Mouse (Mus musculus): Measurements from ENCODE around the gene Zfp811.

Gene Zfp811

DNA sequence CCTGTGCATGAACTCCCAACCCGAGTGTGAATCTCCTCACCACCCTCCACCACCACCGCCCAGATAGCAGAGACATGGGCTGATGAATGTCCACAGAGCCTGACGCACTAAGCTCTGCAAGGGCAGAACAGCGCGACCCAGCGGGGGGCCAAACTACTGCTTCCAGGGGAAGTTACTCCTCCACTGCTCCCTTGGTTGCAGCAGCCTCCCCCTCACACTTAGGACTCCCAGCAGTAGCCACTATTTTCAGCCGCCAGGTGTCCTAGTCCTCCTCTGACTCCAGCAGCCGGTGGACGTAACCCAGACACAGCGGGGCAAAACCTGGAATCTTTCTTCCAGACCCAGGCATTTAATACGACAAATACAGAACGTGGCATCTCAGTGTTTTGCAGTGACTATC is 56.1 kb downstream of the Zfp811 start:
- in situ Hi-C loops (cut with MboI, MseI) = no loop called here

DNA sequence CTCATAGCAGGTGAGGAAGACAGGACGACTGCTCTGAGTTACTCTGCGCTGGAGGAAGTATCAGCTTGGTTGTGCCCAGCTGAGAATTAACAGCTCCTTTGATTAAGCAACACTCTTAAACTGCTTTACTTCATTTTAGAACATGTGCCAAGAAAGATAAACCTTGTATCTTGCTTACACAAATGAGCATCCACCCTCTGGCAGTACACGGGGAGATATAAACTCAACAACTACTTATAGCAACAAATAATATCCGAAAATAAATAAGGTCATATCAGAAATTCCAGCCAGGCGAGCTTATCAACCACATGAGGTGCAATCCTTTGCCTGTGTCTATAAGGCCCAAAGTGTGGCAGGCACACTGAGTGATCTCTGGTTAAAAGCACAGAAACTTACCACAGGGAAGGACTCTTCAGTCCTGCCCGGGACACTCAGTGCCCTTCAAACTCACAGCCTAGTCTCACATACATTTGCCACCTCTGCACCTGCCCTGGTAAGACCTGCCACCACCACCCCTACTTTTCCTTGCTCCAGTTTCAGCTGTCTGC is 56.8 kb downstream of the Zfp811 start:
- in situ Hi-C loops (cut with MboI, MseI) = no loop called here

DNA sequence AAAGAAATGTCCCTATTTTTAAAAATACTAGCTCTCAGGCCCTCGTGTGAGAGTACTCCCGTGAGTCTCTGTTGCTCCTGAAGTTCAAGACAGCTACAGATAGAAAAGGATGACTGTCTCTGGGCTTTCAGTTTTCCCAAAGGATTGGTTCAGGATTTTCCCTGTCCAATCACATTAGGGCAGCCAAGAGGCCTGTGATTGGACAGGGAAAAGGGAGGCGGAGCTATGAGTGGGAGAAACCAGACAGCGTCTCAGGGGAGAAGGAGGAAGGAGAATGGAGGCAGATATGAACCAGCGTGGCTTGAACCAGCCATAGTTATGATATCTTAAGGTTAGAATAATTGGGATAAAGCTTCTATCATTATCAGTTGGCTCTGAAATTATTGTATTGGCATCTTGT is 59.1 kb downstream of the Zfp811 start:
- in situ Hi-C loops (cut with MboI, MseI) = no loop called here
